Mouse (Mus musculus) brain, embryonic 18.5 days (tissue): Measurements from ENCODE around the gene Mpdz.

Source experiments
- DNase-seq: peaks from one replicate; pipeline ENCODE4 v3.0.0-alpha.2; 2012; ENCODE audit warnings: low read depth, low spot score

The Mpdz gene

DNA sequence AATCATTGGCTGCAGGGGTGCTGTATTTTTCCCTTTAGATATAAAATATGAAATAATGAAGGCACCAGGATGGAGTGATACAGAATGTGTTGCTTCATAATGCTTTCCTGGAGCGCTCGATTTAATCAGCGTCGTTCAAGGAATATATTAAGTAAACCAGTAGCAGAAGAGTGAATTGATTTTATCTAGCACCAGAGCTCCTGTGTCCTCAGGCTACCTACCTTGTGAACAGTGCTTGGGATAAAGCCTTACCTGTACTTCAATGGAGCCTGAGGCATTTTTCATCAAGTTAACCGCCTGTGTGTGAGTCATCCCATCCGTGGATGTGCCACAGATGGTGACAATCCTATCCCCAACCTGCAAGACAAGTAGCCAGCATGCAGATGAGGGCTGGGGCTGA is 159.5 kb downstream of the Mpdz start:
- DNase-seq: no peak

DNA sequence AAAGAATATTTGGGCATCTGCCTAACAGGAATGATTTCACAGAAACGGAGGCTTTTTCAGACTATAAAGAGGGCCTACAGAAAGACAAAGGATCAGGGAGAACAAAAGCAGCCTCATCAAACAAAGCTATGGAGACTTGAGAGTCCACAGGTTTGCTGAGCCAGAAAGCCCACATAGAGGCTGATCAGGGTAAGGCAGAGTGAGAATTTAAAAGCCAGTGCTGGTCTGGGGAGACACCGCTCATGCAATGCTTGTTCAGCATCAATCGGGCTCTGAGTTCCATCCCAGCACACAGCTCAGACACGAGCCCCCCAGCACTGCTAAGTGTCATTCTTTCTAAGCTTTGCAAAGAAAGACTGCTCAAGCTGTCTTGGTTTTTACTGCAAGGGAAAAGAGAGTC is 162.5 kb downstream of the Mpdz start:
- DNase-seq: no peak

DNA sequence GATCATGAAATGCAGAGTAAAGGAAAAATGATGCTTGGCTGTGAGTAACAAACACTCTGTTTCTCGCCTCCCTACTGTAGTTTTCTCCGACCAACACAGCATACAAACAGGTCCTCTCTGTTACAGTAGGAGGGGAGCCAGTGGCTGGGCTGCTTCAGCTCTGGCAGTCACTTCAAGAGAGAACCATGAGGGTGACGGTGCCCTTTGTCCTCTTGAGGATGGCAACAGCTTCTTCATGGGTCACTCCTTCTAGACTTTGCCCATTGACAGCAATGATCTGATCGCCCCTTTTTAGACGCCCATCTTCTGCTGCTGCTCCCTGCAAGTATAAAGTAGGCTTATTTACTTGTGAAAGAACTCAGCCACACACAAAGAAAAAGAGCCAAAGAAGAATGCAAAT is 163.2 kb downstream of the Mpdz start:
- no peak for DNase-seq

DNA sequence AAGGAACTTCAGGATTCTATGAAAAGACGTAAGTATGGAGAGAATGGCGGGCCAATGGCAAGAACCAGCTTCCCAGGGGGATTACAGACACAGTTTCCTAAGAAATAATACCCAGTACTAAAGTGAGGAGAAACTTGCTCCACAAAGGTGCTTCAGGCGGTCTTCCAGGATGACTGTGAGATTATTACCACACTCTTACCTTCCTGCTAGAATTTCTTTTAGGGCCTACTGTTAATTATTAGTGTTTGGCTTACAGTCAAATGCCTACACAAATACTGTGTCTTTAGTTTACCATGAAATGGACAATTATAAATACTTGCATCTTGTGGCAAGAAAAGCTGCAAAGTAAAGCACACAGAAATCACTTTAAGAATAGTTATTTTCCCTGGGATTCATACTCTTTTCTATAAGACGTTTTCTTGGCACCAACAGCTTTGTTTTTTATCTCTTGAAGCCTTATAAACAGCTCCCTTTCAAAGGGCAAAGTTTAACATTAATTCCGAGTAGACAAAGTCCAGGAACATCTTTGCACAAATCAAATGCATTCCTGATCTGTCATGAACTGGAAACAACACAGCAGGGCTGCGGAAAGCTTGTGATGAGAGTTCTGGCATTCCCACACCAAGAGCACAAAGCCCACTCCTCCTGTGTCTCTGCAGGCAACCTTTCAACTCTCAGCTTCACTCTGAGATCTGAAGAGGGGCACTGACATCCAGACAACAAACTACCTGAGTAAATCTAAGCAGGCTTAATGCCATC is 166.5 kb downstream of the Mpdz start:
- DNase-seq: no peak

DNA sequence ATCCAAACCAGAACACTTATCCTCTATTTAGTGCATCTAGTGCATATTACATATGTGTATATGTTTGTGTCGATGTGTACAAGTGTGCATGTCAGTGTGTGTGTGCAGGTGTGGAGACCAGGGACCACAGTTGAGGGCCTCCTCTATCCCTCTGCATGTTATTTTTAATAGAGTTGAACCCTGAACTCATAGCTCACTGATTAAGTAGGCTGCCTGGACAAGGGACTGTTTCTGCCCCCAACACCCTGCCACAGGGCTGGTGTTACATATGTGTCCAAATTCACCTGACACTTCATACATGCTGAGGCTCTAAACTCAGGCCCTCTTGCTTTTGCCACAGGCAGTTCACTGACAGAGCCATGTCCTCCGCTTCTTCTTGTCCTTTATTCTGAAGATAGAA is 169.5 kb downstream of the Mpdz start:
- no peak for DNase-seq

DNA sequence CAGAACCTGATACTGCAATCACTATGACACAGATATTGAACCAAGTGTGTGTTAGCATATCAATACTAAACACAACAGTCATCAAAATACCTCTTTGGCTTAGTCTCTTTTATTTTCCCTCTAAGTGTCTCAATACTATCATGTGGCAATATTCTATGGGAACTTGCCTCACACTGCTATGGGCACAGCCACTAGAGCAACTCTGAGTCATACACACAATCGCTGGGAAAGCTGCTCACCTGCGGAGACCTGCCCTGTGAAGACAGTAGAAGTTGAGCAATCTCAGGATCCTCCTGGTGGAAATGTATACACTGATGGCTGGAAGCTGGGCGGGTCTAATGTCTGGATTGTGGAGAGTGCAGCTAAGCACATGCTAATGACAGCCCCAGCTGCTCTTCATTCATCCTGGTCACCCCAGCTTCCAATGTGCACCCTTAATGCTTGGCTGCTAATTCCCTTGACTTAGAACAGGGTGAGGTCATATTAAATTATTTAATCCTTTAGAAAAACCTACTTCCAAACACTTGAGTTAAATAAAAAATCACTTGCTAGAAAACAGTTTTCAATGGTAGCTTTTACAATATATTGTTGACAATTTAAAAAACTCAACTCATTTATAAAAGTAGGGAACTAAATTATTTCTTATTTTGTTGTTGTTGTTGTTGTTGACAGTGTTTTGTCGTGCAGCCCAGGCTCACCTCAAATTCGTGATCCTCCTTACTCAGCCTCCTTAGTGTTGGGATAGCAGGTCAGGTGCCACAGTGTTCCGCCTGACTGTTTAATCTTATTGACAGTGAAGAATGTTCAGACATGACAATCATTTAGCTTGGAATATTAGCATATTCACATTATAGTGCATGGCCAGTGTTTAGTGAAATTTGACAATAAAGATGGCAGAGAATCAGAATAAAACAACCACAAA is 189.5 kb downstream of the Mpdz start:
- DNase-seq: no peak

DNA sequence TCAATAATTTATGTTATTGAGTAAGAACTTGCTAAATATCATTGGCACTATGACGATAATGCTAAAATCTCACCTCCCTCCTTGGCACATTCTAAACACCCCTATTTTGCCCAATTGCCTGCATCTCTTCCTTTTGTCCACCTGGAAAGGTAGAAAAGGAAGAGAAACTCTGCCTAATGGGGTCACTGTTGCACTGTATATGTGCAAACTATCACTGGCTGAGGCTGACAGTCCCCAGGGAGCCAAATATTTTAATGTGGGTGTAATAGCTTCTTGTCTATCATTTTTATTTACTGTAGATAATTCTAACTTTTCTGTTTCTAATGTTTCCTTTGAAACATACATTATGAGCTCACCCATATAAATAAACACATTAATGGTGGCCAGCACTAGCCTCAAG is 190.3 kb downstream of the Mpdz start:
- no peak for DNase-seq

DNA sequence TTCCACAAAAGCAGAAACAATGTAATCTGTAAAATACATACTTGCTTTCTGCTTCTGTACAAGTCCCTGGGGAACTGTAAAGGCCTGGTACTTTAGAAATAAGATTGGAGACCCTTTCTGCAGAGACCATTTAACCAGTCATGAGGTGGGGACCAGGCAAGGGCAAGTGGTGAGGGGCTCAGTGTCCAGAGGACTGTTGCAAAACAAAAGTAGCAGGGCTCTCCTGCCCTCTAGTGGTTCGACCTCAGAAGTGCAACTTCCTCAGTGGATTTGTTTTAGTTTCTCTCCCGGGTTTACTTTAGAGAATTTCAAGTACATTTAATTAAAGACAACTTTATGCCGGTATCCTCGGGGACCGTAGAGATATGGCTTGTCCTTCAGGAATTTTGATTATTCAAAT is 190.7 kb downstream of the Mpdz start:
- no peak for DNase-seq

DNA sequence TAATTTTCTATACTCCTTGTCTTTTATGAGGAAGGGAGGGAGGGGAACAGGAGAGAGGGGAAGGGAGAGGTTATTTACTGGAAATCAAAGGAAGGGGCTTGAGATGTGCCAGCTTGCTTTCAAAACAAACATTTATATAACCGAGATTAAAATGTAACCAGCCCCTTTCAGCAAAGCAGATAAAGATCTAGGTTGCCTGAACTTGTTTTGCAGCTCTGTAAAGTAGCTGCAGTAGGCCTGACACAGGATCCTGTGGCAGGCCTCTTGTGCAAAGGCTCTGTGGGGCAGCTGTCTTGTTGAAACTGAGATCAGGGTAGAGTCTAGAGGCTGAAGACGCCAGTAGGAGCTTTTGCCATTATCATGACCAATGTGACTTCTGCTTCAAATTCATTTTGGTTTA is 193.4 kb downstream of the Mpdz start:
- DNase-seq: no peak

DNA sequence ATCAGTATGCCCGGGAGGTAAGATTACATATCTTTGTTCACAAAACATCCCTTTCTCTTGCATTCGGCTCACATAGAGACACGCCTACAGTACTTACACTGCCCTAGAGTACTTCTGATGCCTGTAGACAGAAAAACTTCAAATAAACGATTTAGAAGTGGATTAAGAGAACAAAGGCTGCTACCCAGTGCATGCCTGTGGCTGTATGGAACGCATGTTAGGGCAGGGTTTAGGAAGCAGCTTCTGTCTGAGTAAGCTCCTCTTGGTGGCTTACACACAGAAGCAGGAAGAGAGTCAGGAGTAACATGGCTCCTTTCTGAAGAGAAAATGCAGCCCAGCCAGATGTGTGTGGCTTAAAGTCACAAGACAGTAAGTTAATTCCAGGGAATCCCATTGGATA is 206.4 kb downstream of the Mpdz start:
- no peak for DNase-seq
